Mouse (Mus musculus) limb, embryonic 12.5 days (tissue): Measurements from ENCODE around the gene Ep300. TPM values are rescaled to one million over a fixed set of nuclear protein-coding genes. Genes with fewer than 3 reads are reported as not detected.
A peak's percentile ranks its signal among the peaks of the same experiment; 100 is the strongest.
"Not testable (repeated sequence)": the region's sequence is repeated elsewhere in the genome, so short reads cannot be mapped to it uniquely, and the experiment has no call there.

Experiments used
- ATAC-seq: fragments of 200-750 bp; cut with Nextera tagmentation; 2 replicates; pipeline ENCODE4 v1.8.0; 2017; ENCODE audit warnings: low read depth, moderate TSS enrichment; ENCODE audit not compliant: insufficient number of reproducible peaks, insufficient read depth, low FRiP score, low TSS enrichment
- H3K27ac ChIP-seq: fragments of 300-500 bp; sonication (generic); 2 replicates; pipeline ENCODE4 v1.5.1; 2016; ENCODE audit warnings: mild to moderate bottlenecking, moderate library complexity
- H3K27me3 ChIP-seq: fragments of 300-500 bp; sonication (generic); 2 replicates; pipeline ENCODE4 v1.6.1; 2016; ENCODE audit warnings: mild to moderate bottlenecking, moderate library complexity
- H3K36me3 ChIP-seq: fragments of 300-500 bp; sonication (generic); 2 replicates; pipeline ENCODE4 v1.6.1; 2016; ENCODE audit warnings: mild to moderate bottlenecking, moderate library complexity
- H3K4me1 ChIP-seq: fragments of 300-500 bp; sonication (generic); replicated peaks from 2 replicates; pipeline ENCODE4 v1.6.1; 2016
- H3K4me2 ChIP-seq: fragments of 300-500 bp; sonication (generic); 2 replicates; pipeline ENCODE4 v1.6.1; 2016; ENCODE audit warnings: mild to moderate bottlenecking, moderate library complexity
- H3K4me3 ChIP-seq: fragments of 300-500 bp; sonication (generic); replicated peaks from 2 replicates; pipeline ENCODE4 v1.5.1; 2016; ENCODE audit warnings: mild to moderate bottlenecking
- H3K9ac ChIP-seq: fragments of 300-500 bp; sonication (generic); replicated peaks from 2 replicates; pipeline ENCODE4 v1.6.1; 2016; ENCODE audit warnings: mild to moderate bottlenecking, moderate library complexity
- H3K9me3 ChIP-seq: fragments of 300-500 bp; sonication (generic); 2 replicates; pipeline ENCODE4 v1.6.1; 2016; ENCODE audit warnings: mild to moderate bottlenecking, moderate library complexity
- WGBS: fragments of 180-500 bp; shearing (Covaris S2); methylation state at CpG from one replicate; pipeline ENCODE4 v1.1.7; 2016; 5-methylcytosine and 5-hydroxymethylcytosine counted together
- polyA plus RNA-seq: library from polyadenylated mRNA; unstranded; fragments of >200 nt; fragmentation: Nextera tagmentation; extraction: Ambion mirVana; gene quantifications from 2 replicates; pipeline ENCODE4 v1.2.1, GENCODE M21; 2016

Gene Ep300
- polyA plus RNA-seq, 1 experiment from 2014 or later, result 16.0 TPM

DNA sequence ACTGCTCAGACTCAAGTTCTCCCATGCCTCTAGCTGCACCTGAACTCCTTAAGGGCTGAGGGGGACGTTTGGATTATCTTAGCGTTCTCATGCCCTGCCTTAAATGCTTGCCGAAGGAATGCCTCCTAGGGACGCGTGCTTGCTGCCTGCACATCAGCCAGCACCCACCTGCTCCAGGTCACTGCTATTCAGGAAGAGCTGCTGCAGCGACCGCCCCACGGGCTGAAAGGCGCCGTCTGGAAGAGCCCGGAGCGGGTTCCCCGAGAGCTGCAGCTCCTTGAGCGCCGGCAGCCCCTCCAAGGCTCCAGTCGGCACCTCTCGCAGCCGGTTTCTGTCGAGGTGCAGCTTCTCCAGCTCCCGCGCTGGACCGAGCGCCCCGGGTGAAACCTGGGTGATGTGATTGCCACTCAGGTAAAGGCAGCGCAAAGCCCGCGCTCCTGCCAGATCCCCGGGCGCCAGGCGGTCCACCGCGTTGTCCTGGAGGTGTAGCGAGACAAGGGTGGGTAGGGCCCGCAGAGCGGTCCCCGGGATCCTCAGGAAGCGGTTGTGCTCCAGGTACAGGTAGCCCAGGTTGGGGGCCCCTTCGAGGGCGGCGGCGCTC is 108.3 kb downstream of the Ep300 start:
- peak overlapping the region; percentile 97 for H3K4me2 ChIP-seq
- H3K4me1 ChIP-seq, result peaks cover 25% of the 10 kb centered on the region
- no peaks in the 10 kb centered on the region for H3K9me3 ChIP-seq
- no peak for ATAC-seq
- 4% methylated on average over 41 of the region's 41 CpGs for WGBS
- H3K36me3 ChIP-seq, result peaks cover 7% of the 10 kb centered on the region
- H3K9ac ChIP-seq, result peak overlapping the region; percentile 89
- peaks cover 48% of the 10 kb centered on the region for H3K27me3 ChIP-seq
- H3K4me3 ChIP-seq, result peak overlapping the region; percentile 71
- H3K27ac ChIP-seq, result no peak overlapping the region; the same call in 1 of the 2 replicates

DNA sequence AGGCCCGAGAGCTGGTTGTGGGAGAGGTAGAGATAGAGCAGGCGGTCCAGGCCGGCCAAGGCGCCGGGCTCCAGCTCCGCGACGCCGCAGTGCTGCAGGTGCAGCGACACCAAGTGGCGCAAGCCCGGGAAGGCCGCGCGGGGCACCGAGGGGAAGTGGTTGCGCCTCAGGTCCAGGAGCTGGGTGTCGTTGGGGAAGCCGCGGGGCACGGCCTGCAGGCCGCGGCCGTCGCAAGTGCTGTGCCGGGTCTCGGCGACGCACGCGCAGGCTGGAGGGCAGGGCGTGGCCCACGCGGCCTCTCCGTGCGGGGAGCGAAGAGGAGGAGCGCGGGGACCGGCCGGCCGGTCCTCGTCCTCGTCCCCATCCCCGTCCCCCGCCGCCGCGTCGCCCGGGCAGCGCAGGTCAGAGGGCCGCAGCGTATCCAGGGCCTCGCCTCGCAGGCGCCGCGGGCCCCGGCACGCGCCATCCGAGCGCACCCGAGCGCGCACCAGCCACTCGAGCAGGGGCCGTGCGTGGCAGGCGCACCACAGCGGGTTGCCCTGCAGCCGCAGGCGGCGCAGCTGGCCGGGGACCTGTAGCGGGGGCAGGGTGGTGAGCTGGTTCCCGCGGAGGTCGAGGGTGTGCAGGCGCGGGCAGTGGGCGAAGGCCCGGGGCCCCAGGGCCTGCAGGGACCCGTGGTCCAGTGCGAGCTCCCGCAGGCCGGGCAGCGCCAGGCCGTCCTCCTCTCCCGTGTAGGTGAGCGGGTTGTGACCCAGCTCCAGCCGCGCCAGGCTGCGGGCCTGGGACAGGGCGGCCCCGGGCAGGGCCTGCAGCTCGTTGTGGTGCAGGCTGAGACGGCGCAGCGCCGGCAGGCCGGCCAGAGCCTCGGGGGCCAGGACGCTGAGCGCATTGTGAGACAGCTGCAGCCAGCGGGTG is 109.1 kb downstream of the Ep300 start:
- Histone ChIP-seq H3K4me1 (peaks cover 25% of the 10 kb centered on the region), H3K4me3 (peak overlapping the region; percentile 71), H3K4me2 (peak overlapping the region; percentile 97), H3K36me3 (peaks cover 3% of the 10 kb centered on the region; the same call in 1 of the 2 replicates), H3K9me3 (no peaks in the 10 kb centered on the region), H3K9ac (peak overlapping the region; percentile 89), H3K27ac (peak overlapping the region; percentile 68), H3K27me3 (peaks cover 48% of the 10 kb centered on the region)
- under 1% methylated on average over 102 of the region's 107 CpGs for WGBS
- ATAC-seq, result peak; percentile 51; the same call in 1 of the 2 replicates

DNA sequence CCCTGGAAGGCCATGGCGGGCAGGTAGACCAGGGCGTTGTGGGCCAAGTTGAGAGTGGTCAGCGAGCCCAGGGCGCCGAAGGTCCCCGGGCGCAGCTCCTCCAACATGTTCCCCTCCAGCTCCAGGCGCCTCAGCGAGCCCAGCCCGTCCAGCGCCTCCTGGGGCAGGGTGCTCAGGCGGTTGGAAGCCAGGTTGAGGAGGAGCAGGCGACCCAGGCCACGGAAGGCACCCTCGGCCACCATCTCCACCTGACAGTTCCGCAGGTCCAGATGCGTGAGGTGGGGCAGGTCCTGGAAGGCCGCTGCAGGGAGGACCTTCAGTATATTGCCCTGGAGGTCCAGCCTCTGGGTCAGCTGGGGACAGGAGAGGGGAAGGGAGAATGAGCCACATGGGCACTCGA is 109.7 kb downstream of the Ep300 start:
- Histone ChIP-seq H3K4me1 (peaks cover 25% of the 10 kb centered on the region), H3K9ac (peak overlapping the region; percentile 89), H3K4me2 (peak overlapping the region; percentile 97), H3K4me3 (peak overlapping the region; percentile 71), H3K9me3 (no peaks in the 10 kb centered on the region), H3K36me3 (peaks cover 3% of the 10 kb centered on the region; the same call in 1 of the 2 replicates), H3K27me3 (peaks cover 48% of the 10 kb centered on the region), H3K27ac (peak overlapping the region; percentile 68; the same call in 1 of the 2 replicates)
- ATAC-seq, result no peak
- WGBS, result 24% methylated on average over 19 of the region's 19 CpGs

DNA sequence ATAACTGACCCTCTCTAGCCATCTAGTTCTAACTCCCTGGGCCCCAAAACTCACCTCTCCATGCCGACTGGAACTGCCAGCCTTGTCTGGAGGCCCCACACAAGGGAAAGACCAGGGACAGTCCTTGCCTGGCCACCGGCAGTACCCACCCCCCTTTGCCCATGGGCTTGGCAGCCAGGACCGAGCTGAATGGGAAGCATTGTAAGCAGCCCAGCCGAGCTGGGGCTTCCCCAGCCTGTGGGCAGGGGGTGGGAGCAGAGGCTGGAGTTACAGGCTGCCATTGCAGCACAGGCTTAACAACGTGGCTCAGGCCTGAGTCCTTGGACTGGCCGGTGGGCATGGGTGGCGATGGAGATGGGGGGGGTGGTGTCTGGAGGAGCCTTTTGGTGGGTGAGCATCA is 112.0 kb downstream of the Ep300 start, which contains the start of gene Chadl:
Gene Chadl, minus strand, starts transcription at position 113 of the 400 bp plus-strand sequence.
- 0 out of 2 replicates have a peak, but pooled peaks have one; percentile 13 for ATAC-seq
- Histone ChIP-seq H3K4me2 (peak within 1 kb of the TSS; percentile 26), H3K27ac (peak within 1 kb of the TSS; percentile 12; the same call in 1 of the 2 replicates), H3K9ac (peak within 1 kb of the TSS; percentile 18; the same call in 1 of the 2 replicates), H3K9me3 (peaks cover 7% of the 10 kb centered on the region; the same call in 1 of the 2 replicates), H3K4me3 (peak within 1 kb of the TSS; percentile 9), H3K36me3 (peaks cover 2% of the 10 kb centered on the region; the same call in 1 of the 2 replicates), H3K27me3 (peaks cover 40% of the 10 kb centered on the region), H3K4me1 (peaks cover 25% of the 10 kb centered on the region)
- WGBS, result 62% methylated on average over 7 of the region's 7 CpGs

DNA sequence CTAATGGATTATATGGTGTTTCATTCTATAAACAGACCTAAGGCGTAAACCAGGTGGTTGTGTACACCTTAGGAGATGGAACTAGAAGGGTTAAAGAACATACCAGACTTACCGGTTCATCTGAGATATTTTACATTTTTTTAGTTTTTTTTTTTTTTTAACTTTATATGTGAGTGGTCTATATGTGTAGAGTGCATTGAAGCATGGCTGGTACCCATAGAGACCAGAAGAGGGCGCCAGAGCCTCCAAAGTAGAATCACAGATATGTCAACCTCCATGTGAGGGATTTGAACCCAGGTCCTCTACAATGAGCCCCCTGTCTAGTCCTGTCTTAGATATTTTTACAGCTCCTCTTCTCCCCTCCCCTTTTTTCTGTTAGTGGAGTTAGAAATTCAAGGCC is 112.7 kb downstream of the Ep300 start:
- Histone ChIP-seq H3K27me3 (peaks cover 33% of the 10 kb centered on the region), H3K27ac (no peak overlapping the region), H3K9me3 (peaks cover 7% of the 10 kb centered on the region; the same call in 1 of the 2 replicates), H3K4me1 (peaks cover 23% of the 10 kb centered on the region), H3K36me3 (peaks cover 8% of the 10 kb centered on the region), H3K4me2 (no peak overlapping the region), H3K4me3 (no peak overlapping the region), H3K9ac (no peak overlapping the region)
- 53% methylated on average over 3 of the region's 3 CpGs for WGBS
- ATAC-seq, result no peak

DNA sequence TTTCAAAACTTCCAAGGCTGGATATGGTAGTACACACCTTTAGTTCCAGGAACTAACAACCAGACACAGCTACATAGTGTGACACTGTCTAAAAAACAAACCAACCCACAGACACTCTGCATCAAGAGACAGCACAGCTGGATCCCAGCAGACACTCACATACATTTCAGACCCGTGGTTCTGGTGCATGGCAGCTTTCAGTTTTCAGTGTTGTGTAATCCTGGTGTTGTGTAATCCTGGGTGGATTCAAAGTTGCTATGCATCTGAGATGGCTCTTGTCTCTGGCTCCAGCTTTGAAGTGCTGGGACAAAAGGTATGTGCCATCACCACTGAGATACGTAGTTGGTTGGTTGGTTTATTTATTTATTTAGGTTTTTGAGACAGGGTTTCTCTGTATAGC is 113.4 kb downstream of the Ep300 start:
- WGBS, result 70% methylated on average over 2 of the region's 2 CpGs
- H3K9ac ChIP-seq, result no peak overlapping the region
- no peak overlapping the region for H3K4me2 ChIP-seq
- peaks cover 15% of the 10 kb centered on the region for H3K36me3 ChIP-seq
- no peak for ATAC-seq
- peaks cover 16% of the 10 kb centered on the region for H3K4me1 ChIP-seq
- no peak overlapping the region for H3K27ac ChIP-seq
- peaks cover 26% of the 10 kb centered on the region for H3K27me3 ChIP-seq
- H3K4me3 ChIP-seq, result no peak overlapping the region
- H3K9me3 ChIP-seq, result peaks cover 7% of the 10 kb centered on the region; the same call in 1 of the 2 replicates

DNA sequence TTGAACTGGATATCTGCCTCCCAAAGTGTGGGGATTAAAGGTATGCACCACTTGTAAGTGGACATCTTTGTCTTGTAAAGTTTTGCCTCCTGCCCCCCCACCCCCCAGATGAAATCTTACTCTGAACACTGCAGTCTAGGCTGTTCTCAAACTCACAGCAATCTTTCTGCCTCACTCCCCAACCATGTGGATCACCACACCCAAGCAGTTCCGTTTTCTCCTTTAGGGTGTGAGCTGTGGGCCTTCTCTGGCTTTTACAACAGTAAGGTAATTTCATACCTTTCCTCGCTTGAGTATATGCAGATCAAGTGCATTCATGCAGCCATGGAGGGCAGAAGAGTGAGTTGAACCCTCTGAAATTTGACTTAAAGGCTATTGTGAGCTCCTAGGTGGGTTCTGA is 115.0 kb downstream of the Ep300 start:
- H3K4me1 ChIP-seq, result peaks cover 3% of the 10 kb centered on the region; the same call in 1 of the 2 replicates
- no peak overlapping the region for H3K4me2 ChIP-seq
- H3K27me3 ChIP-seq, result peaks cover 10% of the 10 kb centered on the region
- H3K9me3 ChIP-seq, result peaks cover 7% of the 10 kb centered on the region; the same call in 1 of the 2 replicates
- H3K27ac ChIP-seq, result no peak overlapping the region
- 69% methylated on average over 2 of the region's 2 CpGs for WGBS
- no peak overlapping the region for H3K9ac ChIP-seq
- ATAC-seq, result no peak
- no peak overlapping the region for H3K4me3 ChIP-seq
- H3K36me3 ChIP-seq, result peaks cover 31% of the 10 kb centered on the region

DNA sequence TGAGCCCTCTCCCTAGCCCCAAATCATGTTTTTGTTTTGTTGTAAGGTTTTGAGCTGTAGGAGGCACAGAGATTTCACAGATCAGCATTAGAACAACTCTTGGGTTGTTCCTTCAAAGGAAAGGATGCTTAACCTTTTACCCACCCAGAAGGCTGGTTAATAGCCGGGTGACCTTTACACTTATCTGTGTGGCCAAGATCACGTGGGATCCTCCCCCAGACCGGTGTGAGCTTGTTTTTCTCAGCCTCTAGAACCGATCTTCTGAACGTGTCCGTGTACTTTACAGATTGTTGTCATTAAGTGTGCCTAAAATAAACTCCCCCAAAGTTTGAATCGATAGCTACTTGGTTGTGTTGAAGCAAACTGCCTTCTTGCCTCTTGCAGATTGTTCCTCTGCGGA is 115.5 kb downstream of the Ep300 start:
- no peak overlapping the region for H3K9ac ChIP-seq
- peaks cover 3% of the 10 kb centered on the region; the same call in 1 of the 2 replicates for H3K4me1 ChIP-seq
- 82% methylated on average over 8 of the region's 8 CpGs for WGBS
- peaks cover 7% of the 10 kb centered on the region; the same call in 1 of the 2 replicates for H3K9me3 ChIP-seq
- no peak overlapping the region for H3K4me3 ChIP-seq
- H3K36me3 ChIP-seq, result peaks cover 36% of the 10 kb centered on the region
- no peak for ATAC-seq
- no peak overlapping the region for H3K4me2 ChIP-seq
- peaks cover 5% of the 10 kb centered on the region for H3K27me3 ChIP-seq
- no peak overlapping the region for H3K27ac ChIP-seq

DNA sequence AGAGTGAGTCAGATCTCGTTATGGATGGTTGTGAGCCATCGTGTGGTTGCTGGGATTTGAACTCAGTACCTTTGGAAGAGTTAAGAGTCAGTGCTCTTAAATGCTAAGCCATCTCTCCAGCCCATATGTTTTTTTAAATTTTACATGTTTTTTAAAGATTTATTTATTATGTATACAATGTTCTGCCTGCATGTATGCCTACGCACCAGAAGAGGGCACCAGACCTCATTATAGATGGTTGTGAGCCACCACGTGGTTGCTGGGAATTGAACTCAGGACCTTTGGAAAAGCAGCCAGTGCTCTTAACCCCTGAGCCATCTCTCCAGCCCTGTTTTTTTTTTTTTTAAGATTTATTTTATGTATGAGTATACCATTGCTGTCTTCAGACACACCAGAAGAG is 116.2 kb downstream of the Ep300 start:
- not testable (repeated sequence) for H3K9me3 ChIP-seq, H3K9ac ChIP-seq, H3K4me3 ChIP-seq, H3K4me1 ChIP-seq, H3K27ac ChIP-seq, H3K4me2 ChIP-seq, H3K27me3 ChIP-seq, ATAC-seq
- WGBS, result 80% methylated on average over 4 of the region's 4 CpGs
- peaks cover 43% of the 10 kb centered on the region for H3K36me3 ChIP-seq
